Mouse (Mus musculus) forebrain, embryonic 10.5 days (tissue): Measurements from ENCODE around the gene Chac1. TPM values are rescaled to one million over a fixed set of nuclear protein-coding genes. Genes with fewer than 3 reads are reported as not detected.

Experiments used
- DNase-seq: peaks from one replicate; pipeline ENCODE4 v3.0.0-alpha.2; 2017; ENCODE audit warnings: low spot score; ENCODE audit errors: extremely low spot score
- H3K27ac ChIP-seq: fragments of 300-500 bp; sonication (generic); 2 replicates; pipeline ENCODE4 v1.5.1; 2016; ENCODE audit warnings: mild to moderate bottlenecking
- H3K27me3 ChIP-seq: fragments of 300-500 bp; sonication (generic); 2 replicates; pipeline ENCODE4 v1.6.1; 2016; ENCODE audit warnings: mild to moderate bottlenecking; ENCODE audit not compliant: poor library complexity, severe bottlenecking
- H3K36me3 ChIP-seq: fragments of 300-500 bp; sonication (generic); replicated peaks from 2 replicates; pipeline ENCODE4 v1.6.1; 2016; ENCODE audit warnings: mild to moderate bottlenecking, moderate library complexity
- H3K4me1 ChIP-seq: fragments of 300-500 bp; sonication (generic); 2 replicates; pipeline ENCODE4 v1.6.1; 2016
- H3K4me3 ChIP-seq: fragments of 300-500 bp; sonication (generic); 2 replicates; pipeline ENCODE4 v1.5.1; 2016; ENCODE audit warnings: mild to moderate bottlenecking, moderate library complexity
- H3K9me3 ChIP-seq: fragments of 300-500 bp; sonication (generic); 2 replicates; pipeline ENCODE4 v1.6.1; 2016; ENCODE audit warnings: mild to moderate bottlenecking, moderate library complexity
- WGBS: fragments of 180-500 bp; shearing (Covaris S2); methylation state at CpG from one replicate; pipeline ENCODE4 v1.1.7; 2016; 5-methylcytosine and 5-hydroxymethylcytosine counted together
- polyA plus RNA-seq: library from polyadenylated mRNA; unstranded; fragments of >200 nt; fragmentation: Nextera tagmentation; extraction: Ambion mirVana; gene quantifications from 2 replicates; pipeline ENCODE4 v1.2.1, GENCODE M21; 2016

Chac1 gene
- polyA plus RNA-seq, 1 experiment from 2014 or later: 1.4 TPM

DNA sequence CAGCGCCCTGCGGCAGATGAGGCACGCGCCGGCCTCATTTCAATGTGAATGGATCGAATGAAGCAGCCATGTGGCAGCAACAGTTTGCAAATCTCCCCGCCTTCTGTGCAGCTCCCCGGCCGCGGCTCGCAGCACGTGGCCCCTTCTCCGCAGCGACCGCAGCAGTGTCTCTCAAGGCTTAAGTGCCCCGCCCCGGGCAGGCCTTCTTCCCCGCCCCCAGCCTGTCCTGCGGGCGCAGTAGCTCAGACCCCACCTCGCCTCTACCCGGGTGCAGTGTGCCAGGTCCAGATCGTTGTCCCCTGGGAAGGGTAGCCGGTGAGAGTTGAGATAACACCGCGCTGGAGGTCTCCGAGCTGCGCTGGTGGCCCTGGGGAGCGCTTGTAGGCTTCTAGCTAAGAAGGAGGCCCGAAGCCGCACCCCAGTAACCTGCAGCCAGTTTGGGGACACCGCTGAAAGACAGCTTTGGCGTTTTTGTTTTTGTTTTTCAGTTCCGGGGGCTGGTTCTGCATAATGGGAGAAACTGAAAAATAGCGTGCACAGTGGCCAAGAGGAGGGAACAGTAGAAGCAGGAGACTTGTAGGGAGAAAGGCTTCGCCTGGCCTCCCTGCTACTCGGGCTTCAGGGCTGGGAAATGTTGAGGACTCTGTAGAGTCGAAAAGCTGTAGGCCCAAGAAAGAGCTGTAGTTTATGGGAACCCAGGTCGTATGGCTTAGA, 28.3 kb upstream of the Chac1 start:
- H3K4me3 ChIP-seq: peak overlapping the region; percentile 41
- H3K4me1 ChIP-seq: peaks cover 64% of the 10 kb centered on the region
- H3K27me3 ChIP-seq: peaks cover 100% of the 10 kb centered on the region
- DNase-seq: peak; percentile 74
- H3K27ac ChIP-seq: peak overlapping the region; percentile 27
- no peaks in the 10 kb centered on the region for H3K36me3 ChIP-seq
- H3K9me3 ChIP-seq: no peaks in the 10 kb centered on the region
- 1% methylated on average over 39 of the region's 39 CpGs for WGBS

DNA sequence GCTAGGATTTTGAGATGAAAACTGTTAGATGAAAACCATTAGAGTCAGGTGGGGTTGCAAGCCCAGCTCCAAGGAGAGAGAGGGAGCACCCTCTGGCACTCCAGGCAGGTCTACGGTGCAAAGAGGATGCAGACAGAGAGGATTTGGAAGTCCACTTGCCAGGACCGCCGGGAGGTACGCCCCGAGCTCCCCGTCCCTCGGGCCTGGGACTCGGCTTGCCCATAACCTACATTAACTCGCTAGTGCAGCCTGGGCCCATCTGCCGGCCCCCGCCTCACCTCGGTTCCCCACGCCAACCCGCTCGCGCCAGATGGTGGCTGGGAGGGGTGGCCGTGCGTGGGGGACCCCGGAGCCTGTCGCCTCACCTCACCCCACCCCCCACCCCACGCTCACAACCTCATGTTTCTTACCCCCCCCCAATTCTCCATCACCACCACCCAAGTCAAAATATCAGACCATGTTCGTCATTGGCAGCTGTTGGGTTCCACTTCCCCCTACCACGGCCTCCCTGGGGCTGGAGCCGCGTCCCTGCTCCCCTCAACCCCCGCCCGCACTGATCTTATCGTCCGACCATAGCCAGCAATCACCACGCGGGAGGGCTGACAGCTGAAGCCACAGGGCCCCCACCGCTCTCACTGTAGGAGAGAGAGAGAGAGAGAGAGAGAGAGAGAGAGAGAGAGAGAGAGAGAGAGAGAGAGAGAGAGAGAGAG, 27.0 kb upstream of the Chac1 start:
- Histone ChIP-seq H3K27ac (no peak overlapping the region), H3K27me3 (peaks cover 100% of the 10 kb centered on the region), H3K36me3 (no peaks in the 10 kb centered on the region), H3K4me3 (peak overlapping the region; percentile 55), H3K4me1 (peaks cover 64% of the 10 kb centered on the region), H3K9me3 (no peaks in the 10 kb centered on the region)
- DNase-seq: no peak
- 1% methylated on average over 32 of the region's 32 CpGs for WGBS

DNA sequence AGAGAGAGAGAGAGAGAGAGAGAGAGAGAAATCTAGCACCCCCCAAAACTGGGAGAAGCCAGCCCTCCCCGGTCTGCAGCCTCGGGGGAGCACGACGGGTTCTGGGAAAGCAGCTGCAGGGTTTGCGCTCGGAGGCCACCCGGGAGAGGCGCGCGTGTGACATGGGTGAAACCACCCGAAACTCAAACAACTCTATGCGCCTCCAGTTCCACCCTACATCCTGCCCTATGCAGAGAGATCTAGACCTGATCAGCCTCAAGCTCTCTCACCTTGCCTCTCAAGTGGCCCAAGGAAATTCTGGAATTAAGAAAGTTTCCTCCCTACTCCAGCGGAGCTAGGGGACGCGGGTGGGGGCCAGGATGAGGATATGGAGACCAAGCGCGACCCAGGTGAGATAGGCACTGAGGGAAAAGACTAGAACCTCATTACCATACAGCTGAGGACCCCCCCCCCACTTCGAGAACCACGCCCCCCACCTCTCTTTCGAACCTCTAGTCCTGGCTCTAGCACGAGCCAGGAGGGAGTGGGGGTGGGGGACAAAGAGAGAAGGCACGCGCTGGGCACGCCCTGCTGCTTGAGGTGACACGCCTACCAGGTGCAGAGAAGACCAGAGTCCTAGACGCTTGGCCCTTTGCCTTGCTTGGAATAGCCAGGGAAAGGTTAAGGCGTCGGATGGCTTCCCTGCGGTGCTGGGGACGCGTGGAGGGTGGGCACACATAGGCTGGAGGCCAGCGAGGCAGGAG, 26.3 kb upstream of the Chac1 start:
- no peak for DNase-seq
- Histone ChIP-seq H3K27me3 (peaks cover 100% of the 10 kb centered on the region), H3K9me3 (no peaks in the 10 kb centered on the region), H3K27ac (no peak overlapping the region), H3K4me1 (peaks cover 68% of the 10 kb centered on the region), H3K4me3 (peak overlapping the region; percentile 55), H3K36me3 (no peaks in the 10 kb centered on the region)
- 1% methylated on average over 32 of the region's 32 CpGs for WGBS

DNA sequence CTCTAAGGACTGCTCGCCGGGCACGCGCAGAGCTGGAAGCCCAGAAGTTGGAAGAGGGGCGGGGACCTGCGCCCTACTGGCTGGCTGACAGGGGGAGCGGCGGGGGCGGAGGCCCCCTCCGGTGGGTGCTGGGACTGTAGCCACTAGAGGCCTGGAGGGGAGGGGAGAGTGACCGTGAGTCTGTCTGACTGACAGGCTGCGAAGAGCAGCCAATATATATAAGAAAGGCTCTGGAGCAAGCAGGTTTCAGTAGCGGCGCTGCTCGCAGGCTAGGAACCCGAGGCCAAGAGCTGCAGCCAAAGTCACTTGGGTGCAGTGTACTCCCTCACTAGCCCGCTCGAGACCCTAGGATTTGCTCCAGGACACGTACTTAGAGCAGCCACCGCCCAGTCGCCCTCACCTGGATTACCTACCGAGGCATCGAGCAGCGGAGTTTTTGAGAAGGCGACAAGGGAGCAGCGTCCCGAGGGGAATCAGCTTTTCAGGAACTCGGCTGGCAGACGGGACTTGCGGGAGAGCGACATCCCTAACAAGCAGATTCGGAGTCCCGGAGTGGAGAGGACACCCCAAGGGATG, 25.4 kb upstream of the Chac1 start, which contains the start of gene Dll4:
Gene Dll4 (plus strand): TSS at position 217 of the 576 bp plus-strand sequence.
- H3K9me3 ChIP-seq: no peaks in the 10 kb centered on the region
- H3K36me3 ChIP-seq: no peaks in the 10 kb centered on the region
- H3K27ac ChIP-seq: peak within 1 kb of the TSS; percentile 58
- DNase-seq: peak; percentile 58
- peaks cover 68% of the 10 kb centered on the region for H3K4me1 ChIP-seq
- H3K27me3 ChIP-seq: peaks cover 100% of the 10 kb centered on the region
- WGBS: 0% methylated on average over 33 of the region's 33 CpGs
- H3K4me3 ChIP-seq: peak within 1 kb of the TSS; percentile 55

DNA sequence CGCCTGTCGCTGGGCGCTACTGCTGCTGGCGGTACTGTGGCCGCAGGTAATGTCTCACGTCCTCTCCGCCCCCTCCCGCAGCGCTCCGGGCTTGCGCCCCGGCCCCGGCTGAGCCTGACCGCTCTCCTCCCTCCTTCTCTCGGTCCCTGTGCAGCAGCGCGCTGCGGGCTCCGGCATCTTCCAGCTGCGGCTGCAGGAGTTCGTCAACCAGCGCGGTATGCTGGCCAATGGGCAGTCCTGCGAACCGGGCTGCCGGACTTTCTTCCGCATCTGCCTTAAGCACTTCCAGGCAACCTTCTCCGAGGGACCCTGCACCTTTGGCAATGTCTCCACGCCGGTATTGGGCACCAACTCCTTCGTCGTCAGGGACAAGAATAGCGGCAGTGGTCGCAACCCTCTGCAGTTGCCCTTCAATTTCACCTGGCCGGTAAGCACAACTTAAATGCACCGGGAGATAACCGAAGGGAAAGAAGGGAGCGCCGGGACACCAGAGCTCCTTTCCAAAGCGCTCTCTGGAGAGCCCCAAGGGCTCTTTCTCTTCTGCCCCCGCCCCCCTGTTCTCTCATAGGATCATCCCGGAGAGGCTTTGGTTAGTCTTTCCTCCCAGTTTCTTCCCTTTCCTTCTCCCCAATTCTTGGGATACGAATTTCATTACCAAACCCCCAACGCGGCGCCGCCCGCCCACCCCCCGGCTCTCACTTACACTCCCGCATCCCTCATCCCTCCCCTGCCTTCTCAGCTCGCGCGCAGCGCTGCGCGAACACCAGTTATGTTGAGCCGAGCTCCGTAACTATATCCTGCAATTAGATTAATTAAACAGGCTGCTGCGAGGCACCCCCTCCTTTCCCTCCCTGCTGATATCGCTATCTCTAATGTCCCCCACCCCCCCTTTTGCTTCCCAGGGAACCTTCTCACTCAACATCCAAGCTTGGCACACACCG, 24.6 kb upstream of the Chac1 start:
- H3K4me3 ChIP-seq: peak overlapping the region; percentile 55
- no peak for DNase-seq
- H3K4me1 ChIP-seq: peaks cover 61% of the 10 kb centered on the region

DNA sequence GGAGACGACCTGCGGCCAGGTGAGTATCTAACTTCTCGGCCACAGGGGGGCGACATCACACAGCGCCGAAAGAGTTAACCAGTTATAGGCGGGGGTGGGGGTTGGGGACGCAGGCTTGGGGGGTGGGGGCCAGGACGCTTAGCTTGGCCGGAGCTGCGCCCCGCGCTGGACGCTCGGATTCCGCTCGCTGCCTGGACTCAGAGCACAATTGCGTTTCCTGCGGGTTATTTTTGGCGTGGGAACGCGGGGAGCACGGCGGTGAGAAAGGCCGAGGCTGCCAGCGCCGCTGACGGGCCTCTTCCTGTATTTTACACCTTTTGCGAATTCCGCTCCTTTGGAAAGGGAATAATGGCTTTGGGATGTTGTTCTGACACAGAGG, 23.9 kb upstream of the Chac1 start:
- Histone ChIP-seq H3K36me3 (no peaks in the 10 kb centered on the region), H3K27ac (no peak overlapping the region), H3K9me3 (no peaks in the 10 kb centered on the region), H3K27me3 (peaks cover 100% of the 10 kb centered on the region), H3K4me3 (peak overlapping the region; percentile 55), H3K4me1 (peaks cover 54% of the 10 kb centered on the region)
- under 1% methylated on average over 30 of the region's 30 CpGs for WGBS
- DNase-seq: peak; percentile 50

More for the DNA sequence above, 24.6 kb upstream of the Chac1 start:
- no peaks in the 10 kb centered on the region for H3K9me3 ChIP-seq
- H3K36me3 ChIP-seq: no peaks in the 10 kb centered on the region
- peaks cover 100% of the 10 kb centered on the region for H3K27me3 ChIP-seq
- WGBS: under 1% methylated on average over 61 of the region's 61 CpGs
- H3K27ac ChIP-seq: peak overlapping the region; percentile 58

DNA sequence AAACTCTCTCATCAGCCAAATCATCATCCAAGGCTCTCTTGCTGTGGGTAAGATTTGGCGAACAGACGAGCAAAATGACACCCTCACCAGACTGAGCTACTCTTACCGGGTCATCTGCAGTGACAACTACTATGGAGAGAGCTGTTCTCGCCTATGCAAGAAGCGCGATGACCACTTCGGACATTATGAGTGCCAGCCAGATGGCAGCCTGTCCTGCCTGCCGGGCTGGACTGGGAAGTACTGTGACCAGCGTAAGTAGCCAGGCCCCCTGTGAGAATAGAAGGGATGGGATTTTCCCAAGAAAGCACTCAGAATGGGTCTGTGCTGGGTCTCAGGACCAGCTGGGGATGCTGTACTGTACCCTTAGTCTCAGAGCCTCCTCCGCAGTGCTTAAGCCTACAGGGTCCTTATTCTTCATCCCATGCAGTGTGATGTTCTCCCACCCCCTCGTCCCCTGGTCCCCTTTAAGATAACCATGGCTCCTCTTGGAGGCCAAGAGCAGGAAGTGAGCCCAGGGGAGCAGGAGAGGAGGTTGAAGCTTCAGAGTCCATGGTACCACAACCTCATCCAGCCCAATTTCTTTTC, 23.0 kb upstream of the Chac1 start:
- H3K36me3 ChIP-seq: no peaks in the 10 kb centered on the region
- WGBS: 13% methylated on average over 11 of the region's 11 CpGs
- no peaks in the 10 kb centered on the region for H3K9me3 ChIP-seq
- DNase-seq: no peak
- H3K27ac ChIP-seq: no peak overlapping the region
- peaks cover 45% of the 10 kb centered on the region for H3K4me1 ChIP-seq
- H3K4me3 ChIP-seq: peak overlapping the region; percentile 55
- H3K27me3 ChIP-seq: peaks cover 98% of the 10 kb centered on the region

DNA sequence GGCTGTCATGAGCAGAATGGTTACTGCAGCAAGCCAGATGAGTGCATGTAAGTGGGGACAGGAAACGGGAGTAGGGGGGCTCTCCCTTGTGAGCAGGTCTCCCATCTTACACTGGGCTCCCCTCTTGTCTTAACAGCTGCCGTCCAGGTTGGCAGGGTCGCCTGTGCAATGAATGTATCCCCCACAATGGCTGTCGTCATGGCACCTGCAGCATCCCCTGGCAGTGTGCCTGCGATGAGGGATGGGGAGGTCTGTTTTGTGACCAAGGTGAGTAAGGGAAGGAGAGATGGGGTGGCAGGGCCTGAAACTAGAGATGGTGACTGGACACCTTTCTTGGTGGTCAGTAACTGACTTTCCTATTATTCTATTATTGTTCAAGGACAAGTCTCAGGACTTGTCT, 22.5 kb upstream of the Chac1 start:
- H3K27me3 ChIP-seq: peaks cover 93% of the 10 kb centered on the region
- no peaks in the 10 kb centered on the region for H3K9me3 ChIP-seq
- H3K4me3 ChIP-seq: peak overlapping the region; percentile 55; the same call in 1 of the 2 replicates
- no peak for DNase-seq
- H3K36me3 ChIP-seq: no peaks in the 10 kb centered on the region
- H3K4me1 ChIP-seq: peaks cover 41% of the 10 kb centered on the region
- 44% methylated on average over 5 of the region's 5 CpGs for WGBS
- no peak overlapping the region for H3K27ac ChIP-seq

DNA sequence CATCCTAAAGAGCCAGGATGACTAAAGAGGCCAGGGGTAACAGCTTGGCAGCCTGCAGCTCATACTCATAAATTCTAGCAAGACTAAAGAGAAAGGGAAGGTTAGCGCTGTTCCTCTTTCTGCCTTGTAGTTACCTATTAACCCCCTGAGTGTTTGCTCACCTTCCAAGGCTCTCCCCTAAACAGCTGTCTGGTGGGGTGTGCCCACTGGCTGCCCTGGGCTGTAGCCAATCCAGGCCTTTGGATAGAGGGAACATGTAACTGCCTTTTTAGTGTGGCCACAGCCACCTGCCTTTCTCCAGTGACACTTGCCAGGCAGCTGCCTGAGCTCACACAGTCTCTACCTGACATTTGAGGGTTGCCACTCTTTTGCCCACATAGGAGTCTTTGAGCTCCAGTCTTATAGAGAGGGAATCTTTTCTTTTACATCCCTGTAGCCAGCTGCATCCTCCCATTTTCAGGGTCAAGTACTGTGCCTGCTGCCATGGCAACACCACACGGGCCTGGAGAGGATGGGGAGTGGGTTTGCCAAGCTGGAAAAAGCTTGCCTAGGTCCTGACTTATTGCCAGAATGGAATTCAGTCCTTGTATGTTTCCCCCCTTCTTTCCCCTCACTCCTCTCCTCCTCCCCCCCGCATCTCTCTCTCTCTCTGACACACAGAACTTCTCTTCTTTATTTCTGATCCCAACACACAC, 21.8 kb upstream of the Chac1 start:
- Histone ChIP-seq H3K36me3 (no peaks in the 10 kb centered on the region), H3K9me3 (no peaks in the 10 kb centered on the region), H3K4me1 (peaks cover 35% of the 10 kb centered on the region), H3K27me3 (peaks cover 93% of the 10 kb centered on the region), H3K27ac (no peak overlapping the region), H3K4me3 (no peak overlapping the region)
- WGBS: 67% methylated on average over 3 of the region's 3 CpGs
- DNase-seq: no peak

DNA sequence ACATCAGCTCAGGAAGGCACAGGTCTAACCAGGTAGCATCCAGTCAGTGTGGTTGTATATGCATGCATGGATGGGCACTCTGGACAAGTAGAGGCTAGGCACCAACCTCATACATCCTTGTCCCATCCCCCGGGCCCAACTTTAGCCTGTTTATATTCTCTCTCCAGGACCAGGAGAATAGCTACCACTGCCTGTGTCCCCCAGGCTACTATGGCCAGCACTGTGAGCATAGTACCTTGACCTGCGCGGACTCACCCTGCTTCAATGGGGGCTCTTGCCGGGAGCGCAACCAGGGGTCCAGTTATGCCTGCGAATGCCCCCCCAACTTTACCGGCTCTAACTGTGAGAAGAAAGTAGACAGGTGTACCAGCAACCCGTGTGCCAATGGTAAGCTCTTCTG, 20.2 kb upstream of the Chac1 start:
- Histone ChIP-seq H3K27me3 (peaks cover 92% of the 10 kb centered on the region), H3K36me3 (no peaks in the 10 kb centered on the region), H3K27ac (no peak overlapping the region), H3K4me1 (peaks cover 19% of the 10 kb centered on the region), H3K4me3 (no peak overlapping the region), H3K9me3 (no peaks in the 10 kb centered on the region)
- WGBS: 94% methylated on average over 8 of the region's 8 CpGs
- DNase-seq: no peak

DNA sequence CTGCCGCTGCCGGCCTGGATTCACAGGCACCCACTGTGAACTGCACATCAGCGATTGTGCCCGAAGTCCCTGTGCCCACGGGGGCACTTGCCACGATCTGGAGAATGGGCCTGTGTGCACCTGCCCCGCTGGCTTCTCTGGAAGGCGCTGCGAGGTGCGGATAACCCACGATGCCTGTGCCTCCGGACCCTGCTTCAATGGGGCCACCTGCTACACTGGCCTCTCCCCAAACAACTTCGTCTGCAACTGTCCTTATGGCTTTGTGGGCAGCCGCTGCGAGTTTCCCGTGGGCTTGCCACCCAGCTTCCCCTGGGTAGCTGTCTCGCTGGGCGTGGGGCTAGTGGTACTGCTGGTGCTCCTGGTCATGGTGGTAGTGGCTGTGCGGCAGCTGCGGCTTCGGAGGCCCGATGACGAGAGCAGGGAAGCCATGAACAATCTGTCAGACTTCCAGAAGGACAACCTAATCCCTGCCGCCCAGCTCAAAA, 18.8 kb upstream of the Chac1 start:
- H3K36me3 ChIP-seq: no peaks in the 10 kb centered on the region
- no peak overlapping the region for H3K4me3 ChIP-seq
- 80% methylated on average over 24 of the region's 24 CpGs for WGBS
- DNase-seq: no peak
- H3K4me1 ChIP-seq: peaks cover 13% of the 10 kb centered on the region
- H3K27me3 ChIP-seq: peaks cover 92% of the 10 kb centered on the region
- no peak overlapping the region for H3K27ac ChIP-seq
- H3K9me3 ChIP-seq: no peaks in the 10 kb centered on the region
